Mouse (Mus musculus) kidney, postnatal 0 days (tissue): ENCODE data around the gene Idh2. TPM values are rescaled to one million over a fixed set of nuclear protein-coding genes. Genes with fewer than 3 reads are reported as not detected.
A peak's percentile ranks its signal among the peaks of the same experiment; 100 is the strongest.

Experiments used
- ATAC-seq: fragments of 200-750 bp; cut with Nextera tagmentation; replicated peaks from 2 replicates; pipeline ENCODE4 v1.8.0; 2017; ENCODE audit warnings: low read depth, moderate number of reproducible peaks, moderate TSS enrichment, moderate library complexity; ENCODE audit not compliant: low FRiP score
- DNase-seq: peaks from one replicate; pipeline ENCODE4 v3.0.0-alpha.2; 2016; ENCODE audit warnings: low spot score
- H3K27ac ChIP-seq: fragments of 300-500 bp; sonication (generic); 2 replicates; pipeline ENCODE4 v1.5.1; 2014; ENCODE audit warnings: mild to moderate bottlenecking
- H3K27me3 ChIP-seq: fragments of 300-500 bp; sonication (generic); 2 replicates; pipeline ENCODE4 v1.6.1; 2014; ENCODE audit warnings: low read length, mixed read lengths; ENCODE audit not compliant: insufficient read depth
- H3K36me3 ChIP-seq: fragments of 300-500 bp; sonication (generic); 2 replicates; pipeline ENCODE4 v1.6.1; 2014; ENCODE audit warnings: low read length, mixed read lengths; ENCODE audit not compliant: insufficient read depth
- H3K4me1 ChIP-seq: fragments of 300-500 bp; sonication (generic); replicated peaks from 2 replicates; pipeline ENCODE4 v1.6.1; 2014; ENCODE audit warnings: antibody characterized with exemption, low read length, mixed read lengths; ENCODE audit not compliant: insufficient read depth
- H3K4me2 ChIP-seq: fragments of 300-500 bp; sonication (generic); 2 replicates; pipeline ENCODE4 v1.6.1; 2014; ENCODE audit warnings: mild to moderate bottlenecking, low read length, moderate library complexity, mixed read lengths
- H3K4me3 ChIP-seq: fragments of 300-500 bp; sonication (generic); replicated peaks from 2 replicates; pipeline ENCODE4 v1.5.1; 2014; ENCODE audit warnings: low read depth, low read length
- H3K9ac ChIP-seq: fragments of 300-500 bp; sonication (generic); 2 replicates; pipeline ENCODE4 v1.6.1; 2014; ENCODE audit warnings: low read depth, low read length
- H3K9me3 ChIP-seq: fragments of 300-500 bp; sonication (generic); replicated peaks from 2 replicates; pipeline ENCODE4 v1.6.1; 2016; ENCODE audit warnings: low read length, inconsistent platforms, mixed read lengths
- CTCF ChIP-seq: IDR thresholded peaks from 2 replicates; pipeline ENCODE4 v1.5.1; 2016; ENCODE audit warnings: antibody characterized with exemption, low read depth, mild to moderate bottlenecking, moderate library complexity
- WGBS: fragments of 180-500 bp; shearing (Covaris S2); extraction: QIAGEN DNeasy Blood & Tissue Kit; methylation state at CpG from one replicate; pipeline ENCODE4 v1.1.7; 2014; 5-methylcytosine and 5-hydroxymethylcytosine counted together
- polyA plus RNA-seq: library from polyadenylated mRNA; unstranded; fragments of >200 nt; fragmentation: Nextera tagmentation; extraction: Ambion mirVana; gene quantifications from 2 replicates; pipeline ENCODE4 v1.2.1, GENCODE M21; 2015

Idh2 gene
- polyA plus RNA-seq, 1 experiment from 2014 or later, result 630 TPM

GRCm38 (mm10) chr7:80116158-80116557, 966 bp upstream of the Idh2 start:
- WGBS, result 79% methylated on average over 2 of the region's 2 CpGs
- ATAC-seq, result no peak
- DNase-seq, result no peak
- no peaks in the 10 kb centered on the region for H3K9me3 ChIP-seq
- H3K4me3 ChIP-seq, result no peak overlapping the region; the same call in 1 of the 2 replicates
- peak overlapping the region; percentile 75 for H3K4me2 ChIP-seq
- no peaks in the 10 kb centered on the region for H3K27me3 ChIP-seq
- no peak overlapping the region for H3K9ac ChIP-seq
- H3K4me1 ChIP-seq, result peaks cover 19% of the 10 kb centered on the region; the same call in 1 of the 2 replicates
- H3K27ac ChIP-seq, result no peak overlapping the region
- no peak for TF ChIP-seq CTCF
- H3K36me3 ChIP-seq, result no peaks in the 10 kb centered on the region

GRCm38 (mm10) chr7:80114451-80115223, 555 bp downstream of the Idh2 start:
- DNase-seq (peak; percentile 96), ATAC-seq (peak; percentile 75)
- Histone ChIP-seq H3K9ac (peak overlapping the region; percentile 86), H3K4me1 (peaks cover 19% of the 10 kb centered on the region; the same call in 1 of the 2 replicates), H3K4me2 (peak overlapping the region; percentile 75), H3K9me3 (no peaks in the 10 kb centered on the region), H3K27me3 (no peaks in the 10 kb centered on the region), H3K27ac (peak overlapping the region; percentile 95), H3K36me3 (peaks cover 3% of the 10 kb centered on the region; the same call in 1 of the 2 replicates), H3K4me3 (peak overlapping the region; percentile 62)
- no peak for TF ChIP-seq CTCF
- WGBS, result under 1% methylated on average over 52 of the region's 52 CpGs

- no peak for TF ChIP-seq CTCF
- peak overlapping the region; percentile 95 for H3K27ac ChIP-seq
- no peaks in the 10 kb centered on the region for H3K9me3 ChIP-seq
- H3K4me2 ChIP-seq, result peak overlapping the region; percentile 75
- H3K4me3 ChIP-seq, result peak overlapping the region; percentile 62
- 6% methylated on average over 10 of the region's 10 CpGs for WGBS
- H3K9ac ChIP-seq, result peak overlapping the region; percentile 86
- H3K36me3 ChIP-seq, result peaks cover 7% of the 10 kb centered on the region; the same call in 1 of the 2 replicates
- DNase-seq, result peak; percentile 75
- peaks cover 19% of the 10 kb centered on the region; the same call in 1 of the 2 replicates for H3K4me1 ChIP-seq
- H3K27me3 ChIP-seq, result no peaks in the 10 kb centered on the region
- ATAC-seq, result peak; percentile 52
Measured at GRCm38 (mm10) chr7:80113989-80114388, 1.2 kb downstream of the Idh2 start.

- H3K4me1 ChIP-seq, result peaks cover 19% of the 10 kb centered on the region; the same call in 1 of the 2 replicates
- ATAC-seq, result no peak
- no peak overlapping the region for H3K4me3 ChIP-seq
- H3K27ac ChIP-seq, result peak overlapping the region; percentile 50; the same call in 1 of the 2 replicates
- no peak overlapping the region for H3K9ac ChIP-seq
- DNase-seq, result no peak
- 75% methylated on average over 9 of the region's 9 CpGs for WGBS
- no peak for TF ChIP-seq CTCF
- no peaks in the 10 kb centered on the region for H3K9me3 ChIP-seq
- H3K27me3 ChIP-seq, result no peaks in the 10 kb centered on the region
- H3K4me2 ChIP-seq, result no peak overlapping the region
- peaks cover 7% of the 10 kb centered on the region; the same call in 1 of the 2 replicates for H3K36me3 ChIP-seq
Measured at GRCm38 (mm10) chr7:80111066-80112045, 3.8 kb downstream of the Idh2 start.

GRCm38 (mm10) chr7:80106441-80106840, 8.8 kb downstream of the Idh2 start:
- WGBS, result 100% methylated on average over 1 of the region's 1 CpGs
- Histone ChIP-seq H3K9me3 (no peaks in the 10 kb centered on the region), H3K27me3 (no peaks in the 10 kb centered on the region), H3K27ac (no peak overlapping the region), H3K9ac (no peak overlapping the region), H3K36me3 (peaks cover 9% of the 10 kb centered on the region; the same call in 1 of the 2 replicates), H3K4me2 (no peak overlapping the region), H3K4me1 (no peaks in the 10 kb centered on the region; the same call in 1 of the 2 replicates), H3K4me3 (no peak overlapping the region)
- TF ChIP-seq CTCF, result no peak
- ATAC-seq (no peak), DNase-seq (no peak)
